In the genomic region with DNA sequence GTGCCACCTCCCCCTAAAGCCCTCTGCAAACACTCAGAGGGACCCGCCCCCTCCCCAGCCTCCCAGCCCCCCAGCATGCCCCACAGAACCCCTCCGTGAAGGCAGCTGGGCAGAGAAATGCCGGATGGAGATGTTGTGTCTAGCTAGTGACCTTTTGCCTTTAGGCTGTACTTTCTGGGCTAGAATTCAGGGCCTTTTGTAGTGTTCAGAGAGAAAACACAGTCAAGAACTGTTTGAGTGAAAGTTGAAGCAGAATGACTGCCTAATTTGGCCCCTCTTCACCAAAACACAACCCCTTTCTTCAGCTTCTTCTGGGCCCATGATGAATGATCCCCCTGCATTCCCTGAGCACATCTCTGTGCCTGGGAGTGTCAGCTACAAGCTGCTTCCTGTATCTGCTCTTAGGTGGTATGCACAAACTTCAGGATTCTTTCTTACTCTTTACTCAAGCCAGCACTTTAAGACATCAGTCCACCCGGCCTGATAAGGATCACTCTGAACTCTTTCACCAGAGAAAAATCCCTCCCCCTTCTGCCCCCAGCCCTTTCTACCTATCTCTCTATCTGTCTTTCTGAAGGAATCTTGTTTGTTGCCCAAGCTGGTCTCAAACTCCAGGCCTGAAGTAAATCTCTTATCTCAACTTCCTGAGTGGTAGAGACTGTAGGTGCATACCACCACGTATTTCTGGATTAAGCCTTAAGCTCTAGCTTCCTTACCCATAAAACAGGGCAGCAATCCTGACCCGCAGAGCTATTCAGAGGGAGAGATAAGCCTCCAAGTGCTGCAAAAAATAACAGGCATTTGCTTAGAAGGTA, we compare ENCODE assay signal across 9 mouse cellular contexts. TPM values are rescaled to one million over a fixed set of nuclear protein-coding genes. Genes with fewer than 3 reads are reported as not detected.
A peak's percentile ranks its signal among the peaks of the same experiment; 100 is the strongest.
DNase-seq lines count a peak whose midpoint lies in the region; ATAC-seq and TF ChIP-seq lines count a peak whose summit lies in the region.
"Had no signal": no experiment of that assay in that cellular context is flagged by ENCODE, and none has a peak within 500 bp of the region (broad histone marks: within the 10 kb centered on the region; RNA-seq: fewer than 3 reads in every experiment).

No protein-coding gene starts in this region.

- peaks cover 47 to 77% of the 10 kb centered on the region in 2 experiments for H3K4me1 ChIP-seq in heart, embryonic 14.5 days (ENCODE audit: control insufficient read depth in 2 of 2, insufficient read depth in 2 of 2, low read length in 2 of 2)
- peaks cover 19 to 26% of the 10 kb centered on the region in 2 experiments for H3K4me1 ChIP-seq in ES-E14 (ENCODE audit: control insufficient read depth in 2 of 2, insufficient read depth in 2 of 2, low read length in 2 of 2, poor library complexity in 1 of 2)
- peaks cover 63% of the 10 kb centered on the region for H3K4me1 ChIP-seq in heart, postnatal 0 days (ENCODE audit: control insufficient read depth, insufficient read depth)
- peaks cover 59% of the 10 kb centered on the region for H3K4me1 ChIP-seq in liver, embryonic 15.5 days (replicated peaks)

- peak overlapping the region; percentile 89 to 96 for H3K27ac ChIP-seq in heart, embryonic 14.5 days (replicated peaks in 1 of 2; ENCODE audit: control insufficient read depth in 1 of 2, insufficient read depth in 1 of 2, low read depth in 2 of 2, low read length in 2 of 2)
- H3K27ac ChIP-seq in ES-E14 (ENCODE audit: insufficient read depth, low read depth, low read length, poor library complexity, severe bottlenecking): peak overlapping the region; percentile 51; the same call in 1 of the 2 replicates
- H3K27ac ChIP-seq in heart, postnatal 0 days (ENCODE audit: low read depth): peak overlapping the region; percentile 88
- peak overlapping the region; percentile 78 for H3K27ac ChIP-seq in liver, embryonic 15.5 days (replicated peaks)

- H3K4me2 ChIP-seq in heart, embryonic 14.5 days (ENCODE audit: low read length): peak overlapping the region; percentile 4; the same call in 1 of the 2 replicates
- no peak overlapping the region for H3K4me2 ChIP-seq in heart, postnatal 0 days (ENCODE audit: low read depth, low read length)
- peak overlapping the region; percentile 29; the same call in 1 of the 2 replicates for H3K4me2 ChIP-seq in liver, embryonic 15.5 days

- peak overlapping the region; percentile 63 for H3K9ac ChIP-seq in heart, embryonic 14.5 days (ENCODE audit: low read length)
- no peak overlapping the region for H3K9ac ChIP-seq in ES-E14 (ENCODE audit: insufficient read depth, low read depth, low read length, poor library complexity, severe bottlenecking)
- H3K9ac ChIP-seq in heart, postnatal 0 days (replicated peaks; ENCODE audit: low read depth, low read length): peak overlapping the region; percentile 15
- no peak overlapping the region for H3K9ac ChIP-seq in liver, embryonic 15.5 days

- H3K9me3 ChIP-seq in heart, embryonic 14.5 days (ENCODE audit: control insufficient read depth, low read length): no peaks in the 10 kb centered on the region
- peaks cover 3% of the 10 kb centered on the region; the same call in 1 of the 2 replicates for H3K9me3 ChIP-seq in ES-E14 (ENCODE audit: control insufficient read depth, insufficient read depth, low read depth, low read length)
- no peaks in the 10 kb centered on the region for H3K9me3 ChIP-seq in heart, postnatal 0 days (replicated peaks; ENCODE audit: control insufficient read depth, low read length)
- H3K9me3 ChIP-seq in liver, embryonic 15.5 days (replicated peaks): no peaks in the 10 kb centered on the region

- intact Hi-C loops in left cerebral cortex, postnatal 4 days (cut with DNase I): no loop called here

- no peak for TF ChIP-seq EP300 in heart, postnatal 0 days (IDR thresholded peaks at IDR 0.05; ENCODE audit: low read depth)

- H3K4me3 ChIP-seq in heart, embryonic 14.5 days (ENCODE audit: control insufficient read depth in 1 of 2, insufficient read depth in 1 of 2, low read depth in 1 of 2, low read length in 2 of 2): no peak overlapping the region
- H3K4me3 ChIP-seq in ES-E14 (ENCODE audit: insufficient read depth in 1 of 2, low read depth in 1 of 2, low read length in 2 of 2, poor library complexity in 1 of 2, severe bottlenecking in 1 of 2): no peak overlapping the region
- H3K4me3 ChIP-seq in heart, postnatal 0 days (ENCODE audit: low read depth, low read length): no peak overlapping the region
- no peak overlapping the region for H3K4me3 ChIP-seq in liver, embryonic 15.5 days (replicated peaks)
- H3K4me3 ChIP-seq: myocyte had no signal

- TF ChIP-seq CTCF in heart, postnatal 0 days (IDR thresholded peaks at IDR 0.05; ENCODE audit: low read depth): no peak

- no peak for ATAC-seq in heart, embryonic 14.5 days (ENCODE audit: insufficient number of reproducible peaks, insufficient read depth, low FRiP score, low read depth)
- ATAC-seq in heart, postnatal 0 days (ENCODE audit: insufficient read depth, low read depth): no peak
- ATAC-seq in liver, embryonic 15.5 days (ENCODE audit: insufficient read depth): no peak

- no peaks in the 10 kb centered on the region for H3K36me3 ChIP-seq in heart, embryonic 14.5 days (ENCODE audit: control insufficient read depth, insufficient read depth, low read length)
- H3K36me3 ChIP-seq in ES-E14 (ENCODE audit: control insufficient read depth, insufficient read depth, low read length, poor library complexity, severe bottlenecking): no peaks in the 10 kb centered on the region; the same call in 1 of the 2 replicates
- no peaks in the 10 kb centered on the region for H3K36me3 ChIP-seq in heart, postnatal 0 days (replicated peaks; ENCODE audit: control insufficient read depth, insufficient read depth, low read length)
- H3K36me3 ChIP-seq in liver, embryonic 15.5 days (replicated peaks): no peaks in the 10 kb centered on the region

- no peaks in the 10 kb centered on the region for H3K27me3 ChIP-seq in heart, embryonic 14.5 days (ENCODE audit: control insufficient read depth, insufficient read depth, low read length)
- H3K27me3 ChIP-seq in heart, postnatal 0 days (ENCODE audit: control insufficient read depth, insufficient read depth, low read length): no peaks in the 10 kb centered on the region
- H3K27me3 ChIP-seq in liver, embryonic 15.5 days: peaks cover 54% of the 10 kb centered on the region

- WGBS in heart, embryonic 14.5 days: 1% methylated on average over 6 of the region's 6 CpGs
- 9% methylated on average over 6 of the region's 6 CpGs for WGBS in heart, postnatal 0 days
- 16% methylated on average over 6 of the region's 6 CpGs for whole genome bisulfite sequencing in liver, embryonic 15.5 days (ENCODE audit: insufficient replicate concordance)

- no peak for DNase-seq in heart, adult 18-20 months
- DNase-seq in ES-E14 (ENCODE audit: low read depth, low spot score): no peak
- DNase-seq in heart, postnatal 0 days (ENCODE audit: low spot score): no peak
- DNase-seq in frontal cortex, postnatal 14 days (ENCODE audit: low spot score in 2 of 2): no peak
- no peak for DNase-seq in left cerebral cortex, adult 18-20 months (ENCODE audit: low spot score in 2 of 2)
- no peak for DNase-seq in left cerebral cortex, postnatal 4 days

- in situ Hi-C loops in ES-E14 (cut with MboI; ENCODE audit: low sequenced_read_pairs in 2 of 2, unreplicated experiment in 2 of 2): no loop called here

TF ChIP-seq in ES-E14, 5 proteins besides CTCF, POLR2A, EP300 and RAD21:
- no peak for TF ChIP-seq ZNF384 (IDR thresholded peaks at IDR 0.05; ENCODE audit: low read depth, low read length)
- no peak for TF ChIP-seq HCFC1 (IDR thresholded peaks at IDR 0.05; ENCODE audit: borderline replicate concordance, insufficient read depth, low read length)
- TF ChIP-seq MAFK (IDR thresholded peaks at IDR 0.05; ENCODE audit: insufficient read depth, low read depth, low read length): no peak
- no peak for TF ChIP-seq CHD2 (IDR thresholded peaks at IDR 0.05; ENCODE audit: low read depth, low read length)
- TF ChIP-seq ZC3H11A (IDR thresholded peaks at IDR 0.05; ENCODE audit: borderline replicate concordance, low read depth, low read length): no peak

RNA-seq across cellular contexts. Expression of gene Fignl1, which starts 23.4 kb away (rescaled TPM):
- 49.6 and 53.8 TPM in 2 replicates for polyA plus RNA-seq in heart, embryonic 14.5 days (2014; fragmentation: Nextera tagmentation; extraction: Ambion mirVana)
- under 1 TPM; 0.44 to 0.62 TPM for total RNA-seq in heart, adult 18-20 months (2021)
- 33.8 and 49.6 TPM in 2 replicates for total RNA-seq in ES-E14 (2012; rRNA removed)
- total RNA-seq in heart, postnatal 0 days (2014; rRNA removed; ENCODE audit: low replicate concordance): 10.8 and 11.4 TPM in 2 replicates
- 11.6 and 12.0 TPM in 2 replicates for polyA plus RNA-seq in heart, postnatal 0 days (2015; fragmentation: Nextera tagmentation; extraction: Ambion mirVana)
- 85.0 and 93.2 TPM in 2 replicates for polyA plus RNA-seq in liver, embryonic 15.5 days (2015; fragmentation: Nextera tagmentation; extraction: Ambion mirVana)
- total RNA-seq in left cerebral cortex, adult 18-20 months (2021): under 1 TPM; 0.33 to 0.44 TPM
- 1 to 10 TPM; 3.6 to 5.6 TPM for total RNA-seq in left cerebral cortex, postnatal 4 days (2021)

Comparison
In these comparisons a context has a peak if more than half of its experiments do, and no peak if none do; other contexts are left out.
1. H3K9ac ChIP-seq: peak in heart, embryonic 14.5 days (single experiment) and heart, postnatal 0 days (single experiment); none in ES-E14 (single experiment) and liver, embryonic 15.5 days (single experiment).
2. Peak in every context shown above with its lines, with median percentiles within 50 percentile points of each other: H3K27ac ChIP-seq.